Mouse (Mus musculus): ENCODE results near the gene Il27ra.

DNA sequence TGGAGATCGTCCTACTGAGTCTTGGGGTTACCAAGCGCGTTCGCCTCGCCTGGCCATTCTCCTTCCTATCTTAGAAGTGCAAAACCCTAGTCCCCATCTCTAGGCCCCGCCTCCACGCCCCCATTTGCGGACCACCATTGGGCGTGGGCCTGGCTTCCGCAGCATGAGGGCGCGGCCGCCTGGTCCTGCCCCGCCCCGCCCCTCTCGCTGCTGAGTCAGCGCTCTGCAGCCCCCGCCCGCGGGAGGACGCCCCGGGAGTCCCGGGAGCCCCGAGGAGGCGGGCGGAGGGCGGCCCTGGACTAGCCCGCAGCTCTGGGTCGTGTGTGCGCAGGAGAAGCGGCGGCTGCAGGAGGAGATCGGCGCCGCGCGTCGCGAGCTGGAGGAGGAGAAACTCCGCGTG lies 16.5 kb downstream of the Il27ra start:
- TF ChIP-seq EP300 (IDR thresholded peaks at IDR 0.05; ENCODE audit: low read depth), result no peak
- no peak for TF ChIP-seq CTCF (IDR thresholded peaks at IDR 0.05; ENCODE audit: low read depth)
